In genomic region chr12:86836431-86837047, GRCm38 (mm10) we compare ENCODE assay signal across 7 mouse cellular contexts. TPM values are rescaled to one million over a fixed set of nuclear protein-coding genes. Genes with fewer than 3 reads are reported as not detected.
A peak's percentile ranks its signal among the peaks of the same experiment; 100 is the strongest.
DNase-seq lines count a peak whose midpoint lies in the region; ATAC-seq and TF ChIP-seq lines count a peak whose summit lies in the region.

No protein-coding gene starts in this region.

- H3K36me3 ChIP-seq in hindbrain, postnatal 0 days (ENCODE audit: insufficient read depth, low read length): no peaks in the 10 kb centered on the region
- H3K36me3 ChIP-seq in limb, embryonic 10.5 days: no peaks in the 10 kb centered on the region

- H3K9ac ChIP-seq in hindbrain, postnatal 0 days (replicated peaks; ENCODE audit: low read length): no peak overlapping the region

- H3K27ac ChIP-seq in hindbrain, postnatal 0 days: peak overlapping the region; percentile 20; the same call in 1 of the 2 replicates
- peak overlapping the region; percentile 78 for H3K27ac ChIP-seq in limb, embryonic 10.5 days

- peak overlapping the region; percentile 23; the same call in 1 of the 2 replicates for H3K4me2 ChIP-seq in hindbrain, postnatal 0 days (ENCODE audit: low read depth, low read length)

- no peaks in the 10 kb centered on the region for H3K9me3 ChIP-seq in hindbrain, postnatal 0 days (ENCODE audit: low read length)
- no peaks in the 10 kb centered on the region for H3K9me3 ChIP-seq in limb, embryonic 10.5 days (replicated peaks)

- whole genome bisulfite sequencing in hindbrain, postnatal 0 days: 39% methylated on average over 22 of the region's 23 CpGs
- WGBS in limb, embryonic 10.5 days: 21% methylated on average over 23 of the region's 23 CpGs

- TF ChIP-seq CTCF in hindbrain, postnatal 0 days (IDR thresholded peaks at IDR 0.05; ENCODE audit: low read depth): no peak

- peak; percentile 54 for ATAC-seq in hindbrain, postnatal 0 days

- peak; percentile 73 for DNase-seq in WW6 (ENCODE audit: low read depth, low spot score)
- DNase-seq in embryo, embryonic 10 days (ENCODE audit: low spot score): peak; percentile 49
- peak; percentile 62 for DNase-seq in gastrocnemius, postnatal 10 days
- no peak for DNase-seq in hindbrain, postnatal 0 days (ENCODE audit: low spot score)
- peak; percentile 62 for DNase-seq in limb, embryonic 10.5 days (ENCODE audit: low spot score)
- peak; percentile 47 for DNase-seq in mesoderm, embryonic 11.5 days (ENCODE audit: low read depth, low spot score)
- DNase-seq in spleen, postnatal 14 days (ENCODE audit: low spot score in 2 of 2): peak; percentile 54 to 71

- no peaks in the 10 kb centered on the region for H3K27me3 ChIP-seq in hindbrain, postnatal 0 days (ENCODE audit: insufficient read depth, low read length)
- H3K27me3 ChIP-seq in limb, embryonic 10.5 days (ENCODE audit: low read depth, poor library complexity, severe bottlenecking): peaks cover 6% of the 10 kb centered on the region; the same call in 1 of the 2 replicates

- peaks cover 19% of the 10 kb centered on the region; the same call in 1 of the 2 replicates for H3K4me1 ChIP-seq in hindbrain, postnatal 0 days (ENCODE audit: insufficient read depth, low read length)
- H3K4me1 ChIP-seq in limb, embryonic 10.5 days: peaks cover 48% of the 10 kb centered on the region

- no peak overlapping the region for H3K4me3 ChIP-seq in hindbrain, postnatal 0 days (ENCODE audit: low read length)
- H3K4me3 ChIP-seq in limb, embryonic 10.5 days: peak overlapping the region; percentile 30

RNA-seq across cellular contexts. Expression of gene Irf2bpl, which starts 48.1 kb away (rescaled TPM):
- 10 to 100 TPM; 42.9 to 46.7 TPM for total RNA-seq in gastrocnemius, postnatal 10 days (2021)
- 146 and 159 TPM in 2 replicates for total RNA-seq in hindbrain, postnatal 0 days (2014; rRNA removed)
- polyA plus RNA-seq in hindbrain, postnatal 0 days (2015; fragmentation: Nextera tagmentation; extraction: Ambion mirVana): 59.4 and 66.9 TPM in 2 replicates
- 11.9 and 22.6 TPM in 2 replicates for polyA plus RNA-seq in limb, embryonic 10.5 days (2016; fragmentation: Nextera tagmentation; extraction: Ambion mirVana)
